Mouse (Mus musculus) adrenal gland, postnatal 25 days (tissue): ENCODE data around the gene Ms4a2. TPM values are rescaled to one million over a fixed set of nuclear protein-coding genes. Genes with fewer than 3 reads are reported as not detected.

ENCODE experiments used
- DNase-seq: peaks from one replicate; pipeline ENCODE4 v3.0.0; 2021; ENCODE audit warnings: mixed read lengths
- long read RNA-seq: library from polyadenylated mRNA; stranded (forward); transcript quantifications from one replicate; pipeline ENCODE4 v2.0.0, GENCODE M21; 2021
- total RNA-seq: library from RNA; stranded (reverse); gene quantifications from 2 replicates; pipeline ENCODE4 v1.2.3, GENCODE M21; 2021

Gene Ms4a2
- total RNA-seq: not detected in 2 replicates
- long read RNA-seq: 0 reads

DNA sequence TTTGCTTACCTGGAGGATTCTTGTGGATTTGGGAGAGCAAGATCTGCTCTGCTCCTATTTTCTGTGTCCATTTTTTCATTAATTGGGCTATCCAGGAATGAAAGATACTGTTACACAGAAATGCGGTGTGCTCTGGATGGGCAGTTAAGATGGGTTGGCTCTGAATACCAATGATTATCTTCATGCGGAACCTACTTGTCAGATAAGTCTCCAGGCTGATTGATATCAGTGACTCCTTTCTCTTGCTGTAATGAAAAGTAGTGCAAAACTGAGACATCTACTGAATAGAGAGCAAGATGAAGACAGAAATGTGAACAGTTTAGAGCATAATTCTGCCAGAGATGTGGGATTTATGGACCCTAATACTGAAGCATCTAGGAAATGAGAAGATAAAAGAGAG lies at the start of gene Ms4a2:
Gene Ms4a2 (minus strand): TSS at position 169 of the 400 bp plus-strand sequence.
- no peak for DNase-seq

DNA sequence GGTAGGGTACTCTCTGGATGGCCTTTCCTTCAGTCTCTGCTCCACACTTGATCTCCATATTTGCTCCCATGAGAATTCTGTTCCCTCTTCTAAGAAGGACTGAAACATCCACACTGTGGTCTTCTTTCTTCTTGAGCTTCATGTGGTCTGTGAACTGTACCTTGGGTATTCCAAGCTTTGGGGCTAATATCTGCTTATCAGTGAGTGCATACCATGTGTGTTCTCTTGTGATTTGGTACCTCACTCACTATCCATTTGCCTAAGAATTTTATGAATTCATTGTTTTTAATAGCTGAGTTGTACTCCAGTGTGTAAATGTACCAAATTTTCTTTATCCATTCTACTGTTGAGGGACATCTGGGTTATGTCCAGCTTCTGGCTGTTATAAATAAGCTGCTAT lies 38.0 kb upstream of the Ms4a2 start:
- no peak for DNase-seq

- no peak for DNase-seq
These were observed 36.9 kb upstream of the Ms4a2 start, which contains the start of gene Oosp2 for GRCm38 (mm10) chr19:11660459-11660858. Gene Oosp2 (minus strand): TSS chr19:11660559.

DNA sequence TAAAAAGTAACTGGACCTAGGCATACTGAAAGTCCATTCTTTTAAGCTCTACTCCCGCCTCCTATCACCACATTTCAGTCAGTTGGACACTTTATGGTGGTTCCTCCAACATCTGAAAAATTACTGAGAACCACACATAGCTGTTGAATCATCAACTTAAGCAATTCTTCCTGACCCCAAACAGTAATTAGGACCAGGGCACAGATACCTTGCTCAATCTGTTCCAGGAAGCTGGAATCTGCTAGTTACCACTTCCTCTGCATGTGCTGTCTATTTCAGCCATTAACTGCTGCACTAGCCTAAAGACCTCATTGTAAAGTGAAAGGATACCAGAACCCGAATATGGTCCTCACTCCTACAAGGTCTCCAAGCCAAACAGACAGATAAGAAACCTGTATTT lies 35.6 kb upstream of the Ms4a2 start:
- no peak for DNase-seq

- no peak for DNase-seq
These were observed 26.0 kb upstream of the Ms4a2 start for GRCm38 (mm10) chr19:11649564-11649963.

DNA sequence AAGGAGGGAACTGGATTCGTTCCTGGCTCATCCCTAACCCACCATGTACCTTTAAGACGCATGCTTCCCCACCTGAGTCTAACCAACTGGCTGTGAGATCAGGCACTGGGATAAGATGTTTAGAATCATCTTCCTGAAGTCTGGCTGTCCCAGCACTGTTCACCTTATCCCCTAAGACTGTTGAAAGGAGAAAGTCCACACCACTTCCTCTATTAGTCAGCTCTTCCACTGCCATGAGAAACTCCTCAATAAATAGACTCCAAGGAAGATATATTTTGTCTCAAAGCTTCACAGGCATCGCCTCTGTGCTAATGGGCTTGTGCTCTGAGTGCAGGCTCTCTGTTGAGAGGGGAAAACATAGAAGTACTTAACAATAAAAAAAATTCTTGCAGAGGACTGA lies 22.6 kb upstream of the Ms4a2 start:
- DNase-seq: no peak

GRCm38 (mm10) chr19:11640732-11641131 lies 17.2 kb upstream of the Ms4a2 start, which contains the start of gene Ms4a3:
Gene Ms4a3 (minus strand): TSS chr19:11640851.
- no peak for DNase-seq

- no peak for DNase-seq
These were observed 15.5 kb upstream of the Ms4a2 start for GRCm38 (mm10) chr19:11639038-11639437.

GRCm38 (mm10) chr19:11635572-11635971 lies 12.1 kb upstream of the Ms4a2 start:
- DNase-seq: no peak

DNA sequence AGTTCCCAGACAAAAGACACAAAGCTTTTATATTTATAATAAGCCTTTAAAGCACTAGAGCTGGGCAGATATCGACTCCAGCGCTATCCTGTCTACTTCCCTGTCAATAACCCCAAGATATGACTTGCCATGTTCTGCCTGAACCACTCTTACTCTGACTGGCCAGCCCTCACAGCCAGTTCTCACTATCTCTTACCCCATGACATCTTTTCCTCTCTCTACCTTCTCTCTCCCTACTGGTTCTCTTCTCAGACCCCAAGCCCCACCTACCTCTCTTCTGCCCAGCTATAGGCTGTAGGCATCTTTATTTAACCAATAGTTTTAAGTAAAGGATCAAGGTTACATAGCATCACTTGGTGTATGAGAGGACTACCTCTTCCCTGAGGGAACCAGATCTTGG lies 10.8 kb upstream of the Ms4a2 start:
- DNase-seq: no peak

DNA sequence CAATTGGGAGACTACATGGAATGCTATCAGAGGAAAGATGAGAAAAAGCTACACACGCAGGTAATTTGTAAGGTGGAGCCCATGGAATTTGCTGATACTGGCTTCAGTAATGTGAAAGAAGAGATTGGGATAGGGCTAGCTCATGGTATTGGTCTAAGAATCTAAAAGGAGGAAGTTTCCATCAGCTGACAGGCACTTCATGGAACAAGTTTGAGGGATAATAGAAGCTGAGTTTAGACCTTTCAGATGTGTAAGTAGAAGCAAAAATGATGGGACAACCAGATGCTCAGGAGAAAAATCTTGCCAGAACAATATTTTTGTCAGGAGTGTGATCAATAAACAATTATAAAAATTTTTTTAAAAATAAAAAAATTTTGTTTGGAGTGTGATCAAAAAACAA lies 10.2 kb upstream of the Ms4a2 start:
- no peak for DNase-seq

DNA sequence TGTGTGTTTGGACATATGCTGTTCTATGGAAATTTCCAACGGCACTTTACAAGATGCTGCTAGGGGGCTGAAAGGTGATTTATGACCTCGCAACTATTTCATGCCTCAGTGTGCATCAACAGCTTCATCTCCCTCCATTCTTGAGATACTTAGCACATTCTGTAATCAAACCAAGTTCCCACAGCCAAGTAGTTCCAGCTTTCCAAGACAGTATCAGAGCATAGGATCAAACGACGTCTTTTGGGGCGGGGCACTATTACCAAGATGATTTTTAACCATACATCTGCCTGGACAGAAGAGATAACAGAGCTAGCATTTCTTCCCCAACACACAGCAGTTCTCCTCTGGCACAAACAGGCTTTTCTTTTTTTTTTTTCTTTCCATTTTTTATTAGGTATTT lies 1.7 kb upstream of the Ms4a2 start:
- no peak for DNase-seq

DNA sequence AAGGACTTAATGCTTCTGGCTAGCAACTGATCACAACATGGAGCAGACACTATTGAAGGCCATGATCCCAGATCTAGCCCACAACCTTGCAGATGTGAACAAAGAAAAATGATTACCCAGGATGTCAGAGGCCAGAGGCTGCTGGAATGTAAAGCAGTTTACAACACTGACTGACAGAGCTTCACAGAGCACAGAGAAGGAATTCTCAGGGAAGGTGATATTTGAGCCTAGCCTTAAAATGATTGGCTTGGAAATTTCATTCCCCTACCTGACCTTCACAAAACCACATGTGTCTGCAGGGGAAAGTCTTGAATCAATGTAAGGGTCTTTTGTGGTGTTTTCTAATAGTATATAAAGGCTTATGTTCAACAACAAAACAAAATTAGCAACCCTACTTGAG lies 1.3 kb upstream of the Ms4a2 start:
- DNase-seq: no peak

- DNase-seq: no peak
These were observed 5.5 kb downstream of the Ms4a2 start for GRCm38 (mm10) chr19:11617983-11618382.

DNA sequence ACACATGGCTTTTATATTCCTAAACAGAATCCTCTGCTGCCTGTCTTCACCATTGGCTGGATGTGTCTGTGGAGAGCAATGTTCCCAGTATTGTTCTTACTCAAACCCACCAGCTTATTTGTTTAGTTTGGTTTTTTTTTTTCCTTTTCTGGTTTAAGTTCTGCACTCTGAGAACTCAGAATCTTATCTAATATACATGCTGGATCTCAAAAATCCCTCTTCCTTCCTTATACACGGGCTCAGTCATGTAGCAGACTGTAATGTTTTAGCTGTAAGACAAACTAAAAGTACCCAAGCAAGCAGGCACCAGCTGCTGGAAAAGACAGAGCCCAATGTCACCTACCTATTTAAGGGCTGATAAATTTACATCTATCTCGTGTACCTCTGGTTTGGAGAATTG lies 8.7 kb downstream of the Ms4a2 start:
- DNase-seq: no peak

DNA sequence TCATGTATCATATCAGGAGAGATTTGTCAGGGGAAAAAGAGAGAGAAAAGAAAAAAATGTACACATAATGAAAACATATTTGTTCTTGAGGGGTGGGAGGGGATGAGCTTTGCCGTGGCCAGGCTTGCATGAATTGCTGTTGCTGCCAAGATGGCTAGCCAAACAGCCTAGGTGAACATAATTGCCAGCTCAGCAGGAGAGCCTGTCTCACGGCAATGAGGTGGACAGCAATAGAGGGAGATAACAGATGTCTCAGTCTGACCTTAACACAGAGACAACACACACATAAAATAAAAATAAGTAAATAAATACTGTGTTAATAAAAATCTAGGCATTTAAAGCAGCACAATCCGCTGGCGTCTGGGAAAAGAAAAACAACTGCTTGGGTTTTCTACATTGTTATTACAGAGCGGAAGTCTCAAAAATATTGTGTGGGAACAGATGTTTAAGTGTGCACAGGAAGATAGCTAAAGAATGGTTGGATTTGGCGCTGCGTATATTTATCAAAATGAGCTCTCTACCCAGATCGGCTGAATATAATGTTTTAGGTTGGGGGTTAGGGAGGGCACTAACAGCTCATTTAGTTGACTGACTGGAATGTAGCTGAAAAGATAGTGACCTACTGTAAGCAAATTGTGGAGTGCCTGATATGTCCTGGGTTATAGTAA lies 9.6 kb downstream of the Ms4a2 start:
- no peak for DNase-seq

DNA sequence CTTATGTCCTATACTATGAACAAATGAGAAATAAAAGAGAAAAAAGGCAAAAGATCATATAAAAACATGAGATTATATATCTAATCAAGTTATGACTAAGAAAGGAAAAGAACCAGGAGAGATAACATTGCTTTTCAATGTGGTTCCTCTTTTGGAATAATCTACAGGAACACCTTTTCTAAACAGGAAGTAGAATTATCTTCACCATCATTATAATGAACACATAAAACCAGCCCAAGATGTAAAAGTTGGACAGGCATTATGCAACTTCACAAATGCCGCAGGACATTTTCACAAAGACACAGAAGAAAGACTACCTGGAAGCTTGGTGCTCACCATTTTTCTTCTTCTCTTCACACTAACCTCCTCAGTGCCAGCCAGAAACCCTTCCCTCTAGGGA lies 10.4 kb downstream of the Ms4a2 start:
- no peak for DNase-seq

GRCm38 (mm10) chr19:11612293-11612692 lies 11.2 kb downstream of the Ms4a2 start:
- DNase-seq: no peak

DNA sequence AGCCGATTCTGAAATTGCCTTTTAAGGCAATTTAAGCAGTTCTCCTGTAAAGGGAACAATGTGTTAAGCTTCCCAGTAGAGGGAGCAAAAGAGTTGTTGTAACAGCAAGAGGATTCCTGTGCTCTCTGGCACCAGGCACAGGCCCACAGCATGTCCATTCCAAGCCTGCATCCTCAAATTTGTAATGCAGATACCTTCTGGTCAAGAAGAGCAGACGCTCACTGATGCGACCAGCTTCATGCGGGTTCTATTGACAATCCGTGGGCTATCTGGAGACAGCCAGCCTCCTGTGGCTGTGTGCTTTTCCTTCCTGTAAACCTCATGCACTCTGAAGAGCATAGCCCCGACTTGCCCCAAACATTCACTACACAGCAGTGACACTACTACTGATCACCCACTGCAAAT lies 12.0 kb downstream of the Ms4a2 start:
- peak; percentile 22 for DNase-seq

- DNase-seq: peak; percentile 50
These were observed 15.3 kb downstream of the Ms4a2 start for GRCm38 (mm10) chr19:11608172-11608571.

GRCm38 (mm10) chr19:11604603-11605002 lies 18.9 kb downstream of the Ms4a2 start, which contains the start of gene Ms4a6d:
Gene Ms4a6d (minus strand): TSS chr19:11604849.
- no peak for DNase-seq

DNA sequence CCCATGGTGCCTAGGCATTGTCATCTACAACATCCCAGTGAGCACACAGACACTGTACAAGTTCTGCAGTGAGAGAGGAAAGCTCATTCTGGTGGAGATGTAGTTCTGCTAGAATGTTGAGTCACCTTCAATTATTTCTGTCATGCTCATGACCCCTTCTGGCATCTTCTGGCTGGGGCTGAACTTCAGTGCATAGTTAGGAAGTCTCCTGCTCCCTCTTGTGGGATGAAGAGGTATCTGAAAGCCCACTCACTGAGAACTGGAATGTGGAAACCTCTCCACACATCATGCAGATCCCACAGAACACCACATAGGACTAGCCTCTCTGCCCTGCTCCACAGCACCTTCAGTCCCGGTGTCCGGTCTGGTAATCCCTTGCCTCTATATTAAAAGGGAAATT lies 21.5 kb downstream of the Ms4a2 start:
- no peak for DNase-seq

GRCm38 (mm10) chr19:11601349-11601748 lies 22.2 kb downstream of the Ms4a2 start:
- DNase-seq: no peak

GRCm38 (mm10) chr19:11589891-11590449 lies 33.5 kb downstream of the Ms4a2 start:
- DNase-seq: no peak
